Mouse (Mus musculus) CH12.LX (cell line): ENCODE measurements around the gene Usp49. TPM values are rescaled to one million over a fixed set of nuclear protein-coding genes. Genes with fewer than 3 reads are reported as not detected.

Experiments
- DNase-seq: peaks from one replicate; pipeline ENCODE4 v3.0.0-alpha.2; 2013; ENCODE audit errors: extremely low read depth
- H3K27ac ChIP-seq: 2 replicates; pipeline ENCODE4 v1.5.1; 2012; ENCODE audit warnings: low read depth, mild to moderate bottlenecking, control low read depth, moderate library complexity; ENCODE audit not compliant: insufficient read depth
- H3K27me3 ChIP-seq: replicated peaks from 2 replicates; pipeline ENCODE3; 2012; ENCODE audit warnings: inconsistent platforms
- H3K36me3 ChIP-seq, 2 experiments: replicated peaks in 1 of 2; 2 replicates each; pipeline versions ENCODE3 to v1.6.1; 2012; ENCODE audit warnings: inconsistent platforms in 1 of 2, low read length in 1 of 2, mild to moderate bottlenecking in 1 of 2, mixed read lengths in 1 of 2, moderate library complexity in 1 of 2; ENCODE audit not compliant: control insufficient read depth in 1 of 2, insufficient read depth in 1 of 2
- H3K4me1 ChIP-seq, 2 experiments: 2 replicates each; pipeline ENCODE4 v1.6.1; 2012; ENCODE audit warnings: inconsistent platforms in 1 of 2, moderate library complexity in 1 of 2; ENCODE audit not compliant: insufficient read depth in 2 of 2, control insufficient read depth in 1 of 2
- H3K4me2 ChIP-seq: 2 replicates; pipeline ENCODE4 v1.6.1; 2012; ENCODE audit warnings: low read depth, mild to moderate bottlenecking, control low read depth; ENCODE audit not compliant: poor library complexity, insufficient read depth, severe bottlenecking
- H3K4me3 ChIP-seq, 3 experiments: fragments of 150-350 bp in 1 of 3; sonication (generic) in 1 of 3; replicated peaks in 1 of 3; 2 replicates each; pipeline versions ENCODE3 to v1.5.1; 2011 to 2012; ENCODE audit warnings: low read depth in 2 of 3, low read length in 2 of 3, mild to moderate bottlenecking in 2 of 3, moderate library complexity in 2 of 3, control low read depth in 1 of 3, improper control_type of control experiment in 1 of 3, inconsistent platforms in 1 of 3, mixed read lengths in 1 of 3; ENCODE audit not compliant: poor library complexity in 1 of 3
- H3K79me2 ChIP-seq: replicated peaks from 2 replicates; pipeline ENCODE4 v1.6.1; 2012; ENCODE audit warnings: mild to moderate bottlenecking, moderate library complexity; ENCODE audit not compliant: control insufficient read depth, poor library complexity, insufficient read depth, severe bottlenecking; ENCODE audit errors: extremely low read depth
- H3K9ac ChIP-seq: 2 replicates; pipeline ENCODE4 v1.6.1; 2012; ENCODE audit warnings: low read depth, mild to moderate bottlenecking, control low read depth, moderate library complexity; ENCODE audit not compliant: insufficient read depth
- H3K9me3 ChIP-seq: replicated peaks from 2 replicates; pipeline ENCODE3; 2012; ENCODE audit warnings: low read length, inconsistent platforms, mixed read lengths
- CHD1 ChIP-seq: IDR thresholded peaks from 2 replicates; pipeline ENCODE4 v1.6.1; 2012; ENCODE audit warnings: low read depth, low read length, improper control_type of control experiment, inconsistent platforms
- CHD2 ChIP-seq: IDR thresholded peaks from 2 replicates; pipeline ENCODE4 v1.6.1; 2011; ENCODE audit warnings: low read length, improper control_type of control experiment
- CTCF ChIP-seq, 2 experiments: IDR thresholded peaks in 1 of 2; conservative IDR thresholded peaks in 1 of 2; 2 replicates each; pipeline ENCODE4 v1.5.1; 2011 to 2012; ENCODE audit warnings: low read depth in 2 of 2, low read length in 2 of 2, improper control_type of control experiment in 1 of 2, inconsistent platforms in 1 of 2, mild to moderate bottlenecking in 1 of 2, moderate library complexity in 1 of 2
- E2F4 ChIP-seq: IDR thresholded peaks from 2 replicates; pipeline ENCODE4 v1.6.1; 2011; ENCODE audit warnings: low read depth, low read length, improper control_type of control experiment; ENCODE audit not compliant: insufficient replicate concordance
- ELF1 ChIP-seq: IDR thresholded peaks from 2 replicates; pipeline ENCODE4 v1.6.1; 2014; ENCODE audit warnings: low read depth, mild to moderate bottlenecking, inconsistent platforms, low read length, improper control_type of control experiment
- EP300 ChIP-seq: IDR thresholded peaks from 2 replicates; pipeline ENCODE4 v1.6.1; 2011; ENCODE audit warnings: low read length, improper control_type of control experiment
- GABPA ChIP-seq: IDR thresholded peaks from 2 replicates; pipeline ENCODE4 v1.6.1; 2012; ENCODE audit warnings: low read depth, low read length, improper control_type of control experiment, inconsistent platforms; ENCODE audit not compliant: insufficient replicate concordance
- HCFC1 ChIP-seq: IDR thresholded peaks from 2 replicates; pipeline ENCODE4 v1.6.1; 2012; ENCODE audit warnings: low read depth, mild to moderate bottlenecking, inconsistent platforms, low read length, improper control_type of control experiment
- IRF4 ChIP-seq: IDR thresholded peaks from 2 replicates; pipeline ENCODE4 v1.6.1; 2014; ENCODE audit warnings: low read depth, mild to moderate bottlenecking, inconsistent platforms, low read length, improper control_type of control experiment
- JUN ChIP-seq: IDR thresholded peaks from 2 replicates; pipeline ENCODE4 v1.6.1; 2011; ENCODE audit warnings: low read depth, mild to moderate bottlenecking, low read length, improper control_type of control experiment, moderate library complexity; ENCODE audit not compliant: insufficient read depth
- KAT2A ChIP-seq: IDR thresholded peaks from 2 replicates; pipeline ENCODE4 v1.6.1; 2012; ENCODE audit warnings: low read length, improper control_type of control experiment, inconsistent platforms; ENCODE audit not compliant: insufficient replicate concordance
- MAFK ChIP-seq: IDR thresholded peaks from 2 replicates; pipeline ENCODE4 v1.6.1; 2011; ENCODE audit warnings: low read length, improper control_type of control experiment; ENCODE audit not compliant: insufficient replicate concordance
- MAZ ChIP-seq: IDR thresholded peaks from 2 replicates; pipeline ENCODE4 v1.6.1; 2012; ENCODE audit warnings: low read depth, mild to moderate bottlenecking, inconsistent platforms, low read length, improper control_type of control experiment, moderate library complexity
- MEF2A ChIP-seq: IDR thresholded peaks from 2 replicates; pipeline ENCODE4 v1.6.1; 2014; ENCODE audit warnings: low read depth, mild to moderate bottlenecking, inconsistent platforms, low read length, improper control_type of control experiment, borderline replicate concordance
- NELFE ChIP-seq: IDR thresholded peaks from 2 replicates; pipeline ENCODE4 v1.6.1; 2011; ENCODE audit warnings: low read depth, low read length, improper control_type of control experiment
- POLR2A ChIP-seq: IDR thresholded peaks from 2 replicates; pipeline ENCODE4 v1.6.1; 2011; ENCODE audit warnings: low read depth, mild to moderate bottlenecking, improper control_type of control experiment, low read length
- RAD21 ChIP-seq: IDR thresholded peaks from 2 replicates; pipeline ENCODE4 v1.6.1; 2011; ENCODE audit warnings: low read depth, mild to moderate bottlenecking, low read length, improper control_type of control experiment, moderate library complexity
- RCOR1 ChIP-seq: conservative IDR thresholded peaks from 2 replicates; pipeline ENCODE4 v1.6.1; 2012; ENCODE audit warnings: low read depth, mild to moderate bottlenecking, inconsistent platforms, low read length, improper control_type of control experiment
- SIN3A ChIP-seq: IDR thresholded peaks from 2 replicates; pipeline ENCODE4 v1.6.1; 2012; ENCODE audit warnings: low read length, improper control_type of control experiment, inconsistent platforms
- TBP ChIP-seq: conservative IDR thresholded peaks from 2 replicates; pipeline ENCODE4 v1.6.1; 2011; ENCODE audit warnings: low read depth, low read length, improper control_type of control experiment
- TCF12 ChIP-seq: IDR thresholded peaks from 2 replicates; pipeline ENCODE4 v1.6.1; 2014; ENCODE audit warnings: low read depth, mild to moderate bottlenecking, inconsistent platforms, low read length, improper control_type of control experiment
- USF2 ChIP-seq: conservative IDR thresholded peaks from 2 replicates; pipeline ENCODE4 v1.6.1; 2011; ENCODE audit warnings: low read depth, low read length, improper control_type of control experiment
- ZC3H11A ChIP-seq: IDR thresholded peaks from 2 replicates; pipeline ENCODE4 v1.6.1; 2012; ENCODE audit warnings: low read depth, mild to moderate bottlenecking, inconsistent platforms, low read length, improper control_type of control experiment
- ZKSCAN1 ChIP-seq: IDR thresholded peaks from 2 replicates; pipeline ENCODE4 v1.6.1; 2012; ENCODE audit warnings: low read depth, inconsistent platforms, low read length, improper control_type of control experiment, borderline replicate concordance
- dilution Hi-C: fragments of 300-500 bp; cut with MboI; formaldehyde crosslinking; loops from 2 replicates; pipeline ENCODE4 v1.14.3; 2020; ENCODE audit warnings: low sequenced_read_pairs; ENCODE audit not compliant: extremely low pct_unique_long_range_greater_than_20kb, extremely low pct_ligation_motif_present
- in situ Hi-C: fragments of 300-500 bp; cut with MboI; formaldehyde crosslinking; loops from 3 replicates; pipeline ENCODE4 v1.14.3; 2019; ENCODE audit warnings: low sequenced_read_pairs, low pct_ligation_motif_present, low pct_unique_long_range_greater_than_20kb, mixed read lengths
- polyA plus RNA-seq: library from polyadenylated mRNA; unstranded; fragments of >175 nt; gene quantifications from 2 replicates; pipeline ENCODE4 v1.2.1, GENCODE M21; 2012; ENCODE audit warnings: low read depth; ENCODE audit not compliant: insufficient read length
- total RNA-seq, 2 experiments: library from RNA; depleted of rRNA; stranded (reverse); fragments of 300-350 nt in 1 of 2; fragments of >200 nt in 1 of 2; gene quantifications; 2 replicates each; pipeline ENCODE4 v1.2.3; 2012 to 2014

The Usp49 gene
- total and polyA plus RNA-seq, 3 experiments, result 2.6 to 4.3 (median 3.4) TPM

GRCm38 (mm10) chr17:47671988-47672310, 41.5 kb downstream of the Usp49 start:
- Histone ChIP-seq H3K9ac (no peak overlapping the region), H3K4me3 (no peak overlapping the region)

GRCm38 (mm10) chr17:47672311-47673111, 42.0 kb downstream of the Usp49 start:
- DNase-seq, result no peak
- peaks cover 0 to 16% of the 10 kb centered on the region in 2 experiments; a peak in 2 of 4 replicates for H3K4me1 ChIP-seq
- H3K27me3 ChIP-seq, result no peaks in the 10 kb centered on the region
- no peak overlapping the region for H3K9ac ChIP-seq
- H3K79me2 ChIP-seq, result no peaks in the 10 kb centered on the region
- no peak overlapping the region for H3K27ac ChIP-seq
- no peak overlapping the region for H3K4me2 ChIP-seq
- in situ Hi-C loops, result no loop called here
- no peak overlapping the region for H3K4me3 ChIP-seq
- peaks cover 17 to 39% of the 10 kb centered on the region in 2 experiments for H3K36me3 ChIP-seq
- dilution Hi-C loops, result no loop called here
- TF ChIP-seq EP300 (no peak), JUN (no peak), SIN3A (no peak), NELFE (no peak), ELF1 (no peak), E2F4 (no peak), MAFK (no peak), CHD2 (no peak), USF2 (no peak), HCFC1 (no peak), MAZ (no peak), TBP (no peak), TCF12 (no peak)
- H3K9me3 ChIP-seq, result no peaks in the 10 kb centered on the region

More at GRCm38 (mm10) chr17:47671988-47672310, 41.5 kb downstream of the Usp49 start:
- H3K4me2 ChIP-seq, result no peak overlapping the region
- no peaks in the 10 kb centered on the region for H3K27me3 ChIP-seq
- in situ Hi-C loops, result no loop called here
- TF ChIP-seq CHD1 (no peak), NELFE (no peak), CTCF (conservative IDR thresholded peaks at IDR 0.05 in 1 of 2, IDR thresholded peaks at IDR 0.05 in 1 of 2; ENCODE audit: low read depth in 2 of 2, low read length in 2 of 2) (no peak), IRF4 (no peak), JUN (no peak), KAT2A (no peak), GABPA (no peak), RCOR1 (no peak), ZC3H11A (no peak), ZKSCAN1 (no peak), POLR2A (no peak), E2F4 (no peak), MEF2A (no peak), USF2 (no peak), RAD21 (no peak)
- no peak overlapping the region for H3K27ac ChIP-seq
- dilution Hi-C loops, result no loop called here
- no peaks in the 10 kb centered on the region for H3K9me3 ChIP-seq
- DNase-seq, result no peak
- peaks cover 17 to 39% of the 10 kb centered on the region in 2 experiments for H3K36me3 ChIP-seq
- no peaks in the 10 kb centered on the region for H3K79me2 ChIP-seq
- H3K4me1 ChIP-seq, result peaks cover 0 to 16% of the 10 kb centered on the region in 2 experiments; a peak in 2 of 4 replicates
